Mouse (Mus musculus) stomach, embryonic 14.5 days (tissue): ENCODE results near the gene Fbxo48. TPM values are rescaled to one million over a fixed set of nuclear protein-coding genes. Genes with fewer than 3 reads are reported as not detected.

Experiments
- ATAC-seq: fragments of 200-750 bp; cut with Nextera tagmentation; 2 replicates; pipeline ENCODE4 v1.8.0; 2017; ENCODE audit warnings: low read depth, moderate TSS enrichment; ENCODE audit not compliant: insufficient number of reproducible peaks, insufficient read depth, low FRiP score
- H3K27ac ChIP-seq: fragments of 300-500 bp; sonication (generic); 2 replicates; pipeline ENCODE4 v1.5.1; 2014; ENCODE audit warnings: mild to moderate bottlenecking, low read length, moderate library complexity, mixed read lengths
- H3K27me3 ChIP-seq: fragments of 300-500 bp; sonication (generic); 2 replicates; pipeline ENCODE4 v1.6.1; 2014; ENCODE audit warnings: low read length, control low read depth, mixed read lengths; ENCODE audit not compliant: control insufficient read depth, insufficient read depth
- H3K36me3 ChIP-seq: fragments of 300-500 bp; sonication (generic); 2 replicates; pipeline ENCODE4 v1.6.1; 2014; ENCODE audit warnings: mild to moderate bottlenecking, control low read depth, low read length, moderate library complexity, mixed read lengths; ENCODE audit not compliant: control insufficient read depth, insufficient read depth
- H3K4me1 ChIP-seq: fragments of 300-500 bp; sonication (generic); 2 replicates; pipeline ENCODE4 v1.6.1; 2014; ENCODE audit warnings: low read length, control low read depth, mixed read lengths; ENCODE audit not compliant: control insufficient read depth, insufficient read depth
- H3K4me2 ChIP-seq: fragments of 300-500 bp; sonication (generic); replicated peaks from 2 replicates; pipeline ENCODE4 v1.6.1; 2014; ENCODE audit warnings: low read depth, low read length, control low read depth
- H3K4me3 ChIP-seq: fragments of 300-500 bp; sonication (generic); 2 replicates; pipeline ENCODE4 v1.5.1; 2014; ENCODE audit warnings: low read depth, low read length, control low read depth
- H3K9ac ChIP-seq: fragments of 300-500 bp; sonication (generic); replicated peaks from 2 replicates; pipeline ENCODE4 v1.6.1; 2014; ENCODE audit warnings: low read depth, mild to moderate bottlenecking, control low read depth, low read length, moderate library complexity, mixed read lengths
- H3K9me3 ChIP-seq: fragments of 300-500 bp; sonication (generic); 2 replicates; pipeline ENCODE4 v1.6.1; 2016; ENCODE audit warnings: low read depth, low read length, control low read depth; ENCODE audit not compliant: control insufficient read depth
- WGBS: fragments of 180-500 bp; shearing (Covaris S2); extraction: QIAGEN DNeasy Blood & Tissue Kit; methylation state at CpG from one replicate; pipeline ENCODE4 v1.1.7; 2014; 5-methylcytosine and 5-hydroxymethylcytosine counted together
- polyA plus RNA-seq: library from polyadenylated mRNA; unstranded; fragments of >200 nt; fragmentation: Nextera tagmentation; extraction: Ambion mirVana; gene quantifications from 2 replicates; pipeline ENCODE4 v1.2.1, GENCODE M21; 2014

Fbxo48 gene
- polyA plus RNA-seq, result 2.3 and 2.9 TPM in 2 replicates

- Histone ChIP-seq H3K27me3 (no peaks in the 10 kb centered on the region), H3K4me2 (peak within 1 kb of the TSS; percentile 80), H3K27ac (no peak within 1 kb of the TSS), H3K36me3 (no peaks in the 10 kb centered on the region; the same call in 1 of the 2 replicates), H3K9ac (peak within 1 kb of the TSS; percentile 58), H3K9me3 (no peaks in the 10 kb centered on the region), H3K4me3 (peak within 1 kb of the TSS; percentile 68), H3K4me1 (peaks cover 10% of the 10 kb centered on the region; the same call in 1 of the 2 replicates)
- peak; percentile 100 for ATAC-seq
- WGBS, result under 1% methylated on average over 38 of the region's 38 CpGs
Measured at GRCm38 (mm10) chr11:16950976-16951760, at the start of gene Fbxo48. Fbxo48 (plus strand) TSS chr11:16951375.

- WGBS, result 74% methylated on average over 8 of the region's 8 CpGs
- H3K27ac ChIP-seq, result no peak overlapping the region
- H3K9me3 ChIP-seq, result no peaks in the 10 kb centered on the region
- no peak for ATAC-seq
- no peak overlapping the region for H3K9ac ChIP-seq
- H3K4me3 ChIP-seq, result no peak overlapping the region
- no peaks in the 10 kb centered on the region for H3K4me1 ChIP-seq
- no peak overlapping the region for H3K4me2 ChIP-seq
- H3K36me3 ChIP-seq, result peaks cover 4% of the 10 kb centered on the region; the same call in 1 of the 2 replicates
- no peaks in the 10 kb centered on the region for H3K27me3 ChIP-seq
Measured at GRCm38 (mm10) chr11:16904302-16905011, 46.7 kb upstream of the Fbxo48 start.

- Histone ChIP-seq H3K9me3 (no peaks in the 10 kb centered on the region), H3K4me1 (no peaks in the 10 kb centered on the region), H3K36me3 (peaks cover 4% of the 10 kb centered on the region; the same call in 1 of the 2 replicates), H3K27me3 (no peaks in the 10 kb centered on the region), H3K27ac (no peak overlapping the region), H3K4me2 (no peak overlapping the region), H3K4me3 (no peak overlapping the region), H3K9ac (no peak overlapping the region)
- WGBS, result 45% methylated on average over 3 of the region's 3 CpGs
- ATAC-seq, result no peak
Measured at GRCm38 (mm10) chr11:16905012-16905332, 46.2 kb upstream of the Fbxo48 start.

GRCm38 (mm10) chr11:16906530-16906929, 44.6 kb upstream of the Fbxo48 start:
- no peak for ATAC-seq
- H3K27ac ChIP-seq, result no peak overlapping the region
- H3K4me3 ChIP-seq, result no peak overlapping the region
- H3K9me3 ChIP-seq, result no peaks in the 10 kb centered on the region
- peaks cover 14% of the 10 kb centered on the region; the same call in 1 of the 2 replicates for H3K36me3 ChIP-seq
- no peaks in the 10 kb centered on the region for H3K27me3 ChIP-seq
- H3K4me1 ChIP-seq, result no peaks in the 10 kb centered on the region
- WGBS, result 92% methylated on average over 2 of the region's 2 CpGs
- no peak overlapping the region for H3K4me2 ChIP-seq
- H3K9ac ChIP-seq, result no peak overlapping the region

GRCm38 (mm10) chr11:16907517-16908129, 43.6 kb upstream of the Fbxo48 start:
- 100% methylated on average over 1 of the region's 1 CpGs for WGBS
- Histone ChIP-seq H3K4me2 (no peak overlapping the region), H3K27ac (no peak overlapping the region), H3K36me3 (peaks cover 15% of the 10 kb centered on the region; the same call in 1 of the 2 replicates), H3K9me3 (no peaks in the 10 kb centered on the region), H3K4me3 (no peak overlapping the region), H3K4me1 (no peaks in the 10 kb centered on the region), H3K27me3 (no peaks in the 10 kb centered on the region), H3K9ac (no peak overlapping the region)
- ATAC-seq, result no peak

- no peak for ATAC-seq
- Histone ChIP-seq H3K9ac (no peak overlapping the region), H3K4me3 (no peak overlapping the region), H3K36me3 (peaks cover 10% of the 10 kb centered on the region; the same call in 1 of the 2 replicates), H3K9me3 (no peaks in the 10 kb centered on the region), H3K27ac (no peak overlapping the region), H3K27me3 (no peaks in the 10 kb centered on the region), H3K4me2 (no peak overlapping the region), H3K4me1 (no peaks in the 10 kb centered on the region)
- 76% methylated on average over 3 of the region's 3 CpGs for WGBS
Measured at GRCm38 (mm10) chr11:16914756-16915155, 36.4 kb upstream of the Fbxo48 start.

- Histone ChIP-seq H3K27ac (no peak overlapping the region), H3K4me3 (no peak overlapping the region), H3K36me3 (peaks cover 3% of the 10 kb centered on the region; the same call in 1 of the 2 replicates), H3K9ac (no peak overlapping the region), H3K4me1 (no peaks in the 10 kb centered on the region), H3K27me3 (no peaks in the 10 kb centered on the region), H3K9me3 (no peaks in the 10 kb centered on the region), H3K4me2 (no peak overlapping the region)
- WGBS, result 79% methylated on average over 5 of the region's 5 CpGs
- no peak for ATAC-seq
Measured at GRCm38 (mm10) chr11:16915850-16916249, 35.3 kb upstream of the Fbxo48 start.

GRCm38 (mm10) chr11:16917512-16917911, 33.7 kb upstream of the Fbxo48 start:
- 96% methylated on average over 2 of the region's 2 CpGs for whole genome bisulfite sequencing
- no peaks in the 10 kb centered on the region for H3K4me1 ChIP-seq
- H3K9me3 ChIP-seq, result no peaks in the 10 kb centered on the region
- H3K4me3 ChIP-seq, result no peak overlapping the region
- no peak overlapping the region for H3K27ac ChIP-seq
- H3K27me3 ChIP-seq, result no peaks in the 10 kb centered on the region
- ATAC-seq, result no peak
- H3K4me2 ChIP-seq, result no peak overlapping the region
- no peaks in the 10 kb centered on the region for H3K36me3 ChIP-seq
- no peak overlapping the region for H3K9ac ChIP-seq
